Mouse (Mus musculus) bone marrow, adult 2 months (tissue): ENCODE measurements around the gene Ap2m1.

Experiments
- CTCF ChIP-seq: fragments of 200-500 bp; IDR thresholded peaks from 2 replicates; pipeline ENCODE4 v1.5.1; 2011; ENCODE audit warnings: low read length, control low read depth; ENCODE audit not compliant: control insufficient read depth, insufficient read depth
- POLR2A ChIP-seq: fragments of 200-500 bp; IDR thresholded peaks from 2 replicates; pipeline ENCODE4 v1.6.1; 2011; ENCODE audit warnings: low read depth, mild to moderate bottlenecking, control low read depth, low read length, borderline replicate concordance; ENCODE audit not compliant: control insufficient read depth

DNA sequence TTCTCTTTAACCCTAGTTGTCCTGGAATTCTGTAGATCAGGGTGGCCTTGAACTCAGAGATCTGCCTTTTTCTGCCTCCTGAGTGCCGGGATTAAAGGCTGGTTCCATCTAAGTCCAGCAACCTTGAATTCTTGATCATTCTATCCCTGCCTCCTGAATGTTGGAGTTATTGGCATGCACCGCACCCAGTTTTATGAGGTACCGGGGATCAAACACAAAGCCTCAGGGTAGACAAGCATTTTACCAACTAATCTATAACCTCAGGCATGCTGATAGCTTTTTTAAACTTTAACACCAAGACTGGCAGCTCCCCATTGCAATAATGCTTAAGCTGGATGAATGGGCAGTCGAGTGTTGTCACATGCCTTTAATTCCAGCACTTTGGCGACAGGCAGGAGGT is 12.1 kb downstream of the Ap2m1 start:
- TF ChIP-seq CTCF = no peak
- no peak for TF ChIP-seq POLR2A
